Mouse (Mus musculus) testis, adult 2 months (tissue): ENCODE measurements around the gene Etv3.

ENCODE experiments used
- CTCF ChIP-seq: fragments of 200-500 bp; IDR thresholded peaks from 2 replicates; pipeline ENCODE4 v1.5.1; 2012; ENCODE audit warnings: low read depth, mild to moderate bottlenecking, inconsistent platforms, low read length, moderate library complexity; ENCODE audit not compliant: control insufficient read depth, insufficient read depth, insufficient replicate concordance
- POLR2A ChIP-seq: fragments of 200-500 bp; IDR thresholded peaks from 2 replicates; pipeline ENCODE4 v1.6.1; 2012; ENCODE audit warnings: low read depth, mild to moderate bottlenecking, inconsistent platforms, low read length, moderate library complexity; ENCODE audit not compliant: control insufficient read depth

GRCm38 (mm10) chr3:87561434-87561833, 36.2 kb downstream of the Etv3 start:
- TF ChIP-seq POLR2A (no peak), CTCF (no peak)
